Mouse (Mus musculus) thymus, adult 2 months (tissue): ENCODE data around the gene Gm17428.

Source experiments
- CTCF ChIP-seq: fragments of 200-500 bp; IDR thresholded peaks from 2 replicates; pipeline ENCODE4 v1.5.1; 2012; ENCODE audit warnings: mild to moderate bottlenecking, control low read depth, low read length, moderate library complexity, borderline replicate concordance; ENCODE audit not compliant: control insufficient read depth, poor library complexity, insufficient read depth; ENCODE audit errors: extremely low read depth
- POLR2A ChIP-seq: fragments of 200-500 bp; IDR thresholded peaks from 2 replicates; pipeline ENCODE4 v1.6.1; 2012; ENCODE audit warnings: mild to moderate bottlenecking, low read length, control low read depth, moderate library complexity; ENCODE audit not compliant: control insufficient read depth, poor library complexity, insufficient read depth; ENCODE audit errors: extremely low read depth

GRCm38 (mm10) chr14:54958503-54958902 is 18.2 kb upstream of the Gm17428 start:
- TF ChIP-seq CTCF (no peak), POLR2A (no peak)
